In genomic region chr17:25320819-25321218, GRCm38 (mm10) we compare ENCODE assay signal across 25 mouse cellular contexts. TPM values are rescaled to one million over a fixed set of nuclear protein-coding genes. Genes with fewer than 3 reads are reported as not detected.
"Had no signal": no experiment of that assay in that cellular context is flagged by ENCODE, and none has a peak within 500 bp of the region (broad histone marks: within the 10 kb centered on the region; RNA-seq: fewer than 3 reads in every experiment).

No protein-coding gene starts in this region.

- H3K4me3 ChIP-seq: lung, embryonic 15.5 days; megakaryocyte, embryonic 14.5 days; midbrain, embryonic 13.5 days; midbrain, embryonic 15.5 days; neural tube, embryonic 12.5 days; stomach, embryonic 15.5 days had no signal

- H3K4me2 ChIP-seq: lung, embryonic 15.5 days; midbrain, embryonic 11.5 days; midbrain, embryonic 13.5 days; midbrain, embryonic 15.5 days; neural tube, embryonic 12.5 days; stomach, embryonic 15.5 days had no signal

- H3K9ac ChIP-seq: lung, embryonic 15.5 days; midbrain, embryonic 13.5 days; midbrain, embryonic 15.5 days; neural tube, embryonic 12.5 days; stomach, embryonic 15.5 days had no signal

- ATAC-seq: lung, postnatal 0 days; midbrain, embryonic 13.5 days; midbrain, embryonic 15.5 days had no signal

- H3K36me3 ChIP-seq: lung, embryonic 15.5 days; midbrain, embryonic 13.5 days; midbrain, embryonic 15.5 days; neural tube, embryonic 12.5 days; stomach, embryonic 15.5 days had no signal

- H3K27ac ChIP-seq: lung, embryonic 15.5 days; macrophage; midbrain, embryonic 13.5 days; midbrain, embryonic 15.5 days; neural tube, embryonic 12.5 days; stomach, embryonic 15.5 days; stomach, postnatal 0 days had no signal

- H3K9me3 ChIP-seq: lung, embryonic 15.5 days; megakaryocyte, embryonic 14.5 days; midbrain, embryonic 13.5 days; midbrain, embryonic 15.5 days; neural tube, embryonic 12.5 days; stomach, embryonic 15.5 days had no signal

- DNase-seq: lung, adult 2 months; lung, postnatal 14 days; lung, postnatal 36 days; right cerebral cortex, postnatal 14 days; thymus, adult 2 months; thymus, postnatal 25 days; thymus, postnatal 4 days had no signal

- H3K4me1 ChIP-seq: lung, embryonic 15.5 days; megakaryocyte, embryonic 14.5 days; midbrain, embryonic 13.5 days; midbrain, embryonic 15.5 days; neural tube, embryonic 12.5 days; stomach, embryonic 15.5 days had no signal

- H3K27me3 ChIP-seq: lung, embryonic 15.5 days; midbrain, embryonic 13.5 days; midbrain, embryonic 15.5 days had no signal

RNA-seq across cellular contexts. Expression of gene Prss29, which starts 2.4 kb away (rescaled TPM):
- total RNA-seq: megakaryocyte progenitor cell, adult 5-6 weeks; midbrain, postnatal 0 days; monocyte, adult 5-6 weeks; neutrophil, adult 5-6 weeks had no signal
- polyA plus RNA-seq: lung, adult 2 months; lung, embryonic 15.5 days; lung, postnatal 0 days; macrophage; midbrain, embryonic 11.5 days; midbrain, embryonic 13.5 days; midbrain, embryonic 15.5 days; midbrain, postnatal 0 days; neural tube, embryonic 12.5 days; neural tube, embryonic 14.5 days; stomach, embryonic 15.5 days; stomach, postnatal 0 days; testis, adult 2 months; urinary bladder, adult 2 months had no signal

RNA-seq across cellular contexts. Expression of gene Prss28, which starts 12.4 kb away (rescaled TPM):
- total RNA-seq: megakaryocyte progenitor cell, adult 5-6 weeks; midbrain, postnatal 0 days; monocyte, adult 5-6 weeks; neutrophil, adult 5-6 weeks had no signal
- polyA plus RNA-seq: lung, adult 2 months; lung, embryonic 15.5 days; lung, postnatal 0 days; macrophage; midbrain, embryonic 11.5 days; midbrain, embryonic 13.5 days; midbrain, embryonic 15.5 days; midbrain, postnatal 0 days; neural tube, embryonic 12.5 days; neural tube, embryonic 14.5 days; spleen, adult 2 months; stomach, embryonic 15.5 days; stomach, postnatal 0 days; testis, adult 2 months; urinary bladder, adult 2 months had no signal

RNA-seq across cellular contexts. Expression of gene Prss34, which starts 22.6 kb away (rescaled TPM):
- total RNA-seq: midbrain, postnatal 0 days; monocyte, adult 5-6 weeks had no signal
- polyA plus RNA-seq: midbrain, embryonic 11.5 days; midbrain, embryonic 13.5 days; midbrain, embryonic 15.5 days; midbrain, postnatal 0 days; neural tube, embryonic 12.5 days; neural tube, embryonic 14.5 days had no signal

RNA-seq across cellular contexts. Expression of gene Tpsab1, which starts 24.5 kb away (rescaled TPM):
- total RNA-seq: megakaryocyte progenitor cell, adult 5-6 weeks; midbrain, postnatal 0 days; monocyte, adult 5-6 weeks; neutrophil, adult 5-6 weeks had no signal
- polyA plus RNA-seq: macrophage; midbrain, embryonic 11.5 days; midbrain, embryonic 13.5 days; midbrain, embryonic 15.5 days; midbrain, postnatal 0 days; neural tube, embryonic 12.5 days; neural tube, embryonic 14.5 days had no signal

RNA-seq across cellular contexts. Expression of gene Tpsb2, which starts 45.3 kb away (rescaled TPM):
- total RNA-seq: megakaryocyte progenitor cell, adult 5-6 weeks; monocyte, adult 5-6 weeks; neutrophil, adult 5-6 weeks had no signal
- polyA plus RNA-seq: macrophage; midbrain, embryonic 11.5 days; midbrain, embryonic 13.5 days; neural tube, embryonic 12.5 days; neural tube, embryonic 14.5 days had no signal
